Mouse (Mus musculus): Measurements from ENCODE around the gene Spred2. TPM values are rescaled to one million over a fixed set of nuclear protein-coding genes. Genes with fewer than 3 reads are reported as not detected.
A peak's percentile ranks its signal among the peaks of the same experiment; 100 is the strongest.

Spred2 gene
- polyA plus RNA-seq, 1 experiment = 25.4 TPM

DNA sequence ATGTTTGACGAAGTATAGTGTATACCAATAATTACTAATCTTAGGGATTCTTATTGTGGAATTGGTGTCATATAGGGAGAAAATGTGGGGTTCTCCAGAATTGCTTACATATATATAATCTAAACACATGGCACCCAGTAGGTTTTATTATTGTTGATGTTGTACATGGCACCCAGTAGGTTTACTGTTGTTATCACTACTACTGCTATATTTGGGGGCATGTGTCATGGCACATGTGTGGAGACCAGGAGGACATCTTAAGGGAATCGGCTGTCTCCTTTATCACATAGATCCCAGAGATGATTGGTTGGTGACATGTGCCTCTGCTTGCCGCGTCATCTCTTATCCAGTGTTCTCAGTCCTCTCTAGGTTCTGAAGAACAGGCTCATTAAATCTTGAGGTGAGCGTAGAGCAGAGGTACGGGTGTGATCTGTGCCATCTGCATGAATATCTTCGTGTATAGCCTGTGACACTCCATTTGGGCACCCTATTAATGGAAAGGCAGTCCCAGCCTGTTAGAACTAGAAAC lies 70.2 kb downstream of the Spred2 start:
- Histone ChIP-seq H3K4me3 (replicated peaks) (peak overlapping the region; percentile 14), H3K36me3 (replicated peaks; ENCODE audit: low read length) (peaks cover 57% of the 10 kb centered on the region), H3K9me3 (no peaks in the 10 kb centered on the region), H3K27me3 (replicated peaks) (no peaks in the 10 kb centered on the region), H3K4me1 (peaks cover 98% of the 10 kb centered on the region)
- TF ChIP-seq FLI1 (IDR thresholded peaks at IDR 0.05; ENCODE audit: low read length) = no peak
- TF ChIP-seq GATA1 (IDR thresholded peaks at IDR 0.05; ENCODE audit: borderline replicate concordance, low read length) = no peak

DNA sequence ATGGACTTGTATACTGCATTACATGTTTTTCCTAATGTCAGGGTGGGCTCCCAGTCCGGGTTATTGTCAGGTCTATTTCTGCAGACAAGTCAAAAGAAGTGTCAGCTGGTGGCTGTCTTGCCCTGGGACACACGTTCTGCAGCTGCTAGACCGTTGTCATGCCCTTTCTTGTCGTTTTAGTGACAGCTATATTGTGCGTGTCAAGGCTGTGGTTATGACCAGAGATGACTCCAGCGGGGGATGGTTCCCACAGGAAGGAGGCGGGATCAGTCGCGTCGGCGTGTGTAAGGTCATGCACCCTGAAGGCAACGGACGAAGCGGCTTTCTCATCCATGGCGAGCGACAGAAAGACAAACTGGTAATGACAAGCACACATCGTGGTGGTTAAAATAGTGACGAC lies 73.8 kb downstream of the Spred2 start:
- Histone ChIP-seq H3K27me3 (replicated peaks) (no peaks in the 10 kb centered on the region), H3K4me1 (peaks cover 90% of the 10 kb centered on the region), H3K9me3 (no peaks in the 10 kb centered on the region), H3K4me3 (replicated peaks) (peak overlapping the region; percentile 89), H3K36me3 (replicated peaks; ENCODE audit: low read length) (peaks cover 73% of the 10 kb centered on the region)
- TF ChIP-seq FLI1 (IDR thresholded peaks at IDR 0.05; ENCODE audit: low read length) (no peak), GATA1 (IDR thresholded peaks at IDR 0.05; ENCODE audit: borderline replicate concordance, low read length) (no peak)

DNA sequence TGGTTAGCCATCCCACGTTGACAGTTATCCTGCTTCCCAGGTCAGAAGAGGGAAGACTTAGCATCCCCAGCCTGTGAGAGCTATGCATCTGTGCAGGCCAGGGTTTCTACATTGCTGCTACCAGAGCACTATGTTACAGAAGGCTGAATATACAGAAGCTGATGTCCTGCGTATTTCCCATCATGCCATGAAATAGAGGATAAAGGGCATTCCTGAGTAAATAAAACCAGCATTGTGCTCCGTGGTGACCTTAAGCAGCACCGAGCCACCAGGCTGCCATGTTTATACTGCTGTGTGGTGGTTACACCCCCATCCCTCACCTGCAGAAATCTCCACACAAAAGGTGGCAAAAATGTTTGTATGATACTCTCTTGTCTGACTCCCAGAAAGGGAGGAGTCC lies 78.7 kb downstream of the Spred2 start:
- H3K27me3 ChIP-seq (replicated peaks) = no peaks in the 10 kb centered on the region

DNA sequence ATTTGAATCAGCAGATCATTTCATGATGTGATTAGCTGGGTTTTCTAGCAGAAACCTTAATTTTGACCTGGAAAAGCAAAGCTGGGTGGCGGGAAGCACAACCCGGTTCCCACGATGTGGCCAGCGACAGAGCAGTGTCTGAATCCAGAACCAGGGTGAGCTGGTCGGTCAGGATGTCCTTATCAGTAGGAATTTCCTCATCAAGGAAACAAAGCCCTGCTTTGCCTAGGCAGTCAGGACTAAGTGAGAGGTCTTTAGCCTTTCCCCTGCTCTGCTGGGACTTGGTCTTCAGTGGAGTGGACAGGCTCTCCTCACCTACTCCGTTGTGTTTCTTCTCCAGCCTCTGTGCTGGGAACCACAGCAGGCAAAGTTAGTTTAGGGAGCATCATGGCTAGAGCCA lies 83.5 kb downstream of the Spred2 start:
- TF ChIP-seq FLI1 (IDR thresholded peaks at IDR 0.05; ENCODE audit: low read length) = no peak
- no peak for TF ChIP-seq GATA1 (IDR thresholded peaks at IDR 0.05; ENCODE audit: borderline replicate concordance, low read length)
- Histone ChIP-seq H3K4me1 (peaks cover 70% of the 10 kb centered on the region), H3K4me3 (replicated peaks) (no peak overlapping the region), H3K36me3 (replicated peaks; ENCODE audit: low read length) (peaks cover 94% of the 10 kb centered on the region), H3K27me3 (replicated peaks) (no peaks in the 10 kb centered on the region), H3K9me3 (no peaks in the 10 kb centered on the region)

More for the DNA sequence above, 78.7 kb downstream of the Spred2 start:
- no peaks in the 10 kb centered on the region for H3K9me3 ChIP-seq
- peaks cover 75% of the 10 kb centered on the region for H3K4me1 ChIP-seq
- H3K4me3 ChIP-seq (replicated peaks) = no peak overlapping the region
- TF ChIP-seq FLI1 (IDR thresholded peaks at IDR 0.05; ENCODE audit: low read length) (no peak), GATA1 (IDR thresholded peaks at IDR 0.05; ENCODE audit: borderline replicate concordance, low read length) (no peak)
- peaks cover 91% of the 10 kb centered on the region for H3K36me3 ChIP-seq (replicated peaks; ENCODE audit: low read length)

DNA sequence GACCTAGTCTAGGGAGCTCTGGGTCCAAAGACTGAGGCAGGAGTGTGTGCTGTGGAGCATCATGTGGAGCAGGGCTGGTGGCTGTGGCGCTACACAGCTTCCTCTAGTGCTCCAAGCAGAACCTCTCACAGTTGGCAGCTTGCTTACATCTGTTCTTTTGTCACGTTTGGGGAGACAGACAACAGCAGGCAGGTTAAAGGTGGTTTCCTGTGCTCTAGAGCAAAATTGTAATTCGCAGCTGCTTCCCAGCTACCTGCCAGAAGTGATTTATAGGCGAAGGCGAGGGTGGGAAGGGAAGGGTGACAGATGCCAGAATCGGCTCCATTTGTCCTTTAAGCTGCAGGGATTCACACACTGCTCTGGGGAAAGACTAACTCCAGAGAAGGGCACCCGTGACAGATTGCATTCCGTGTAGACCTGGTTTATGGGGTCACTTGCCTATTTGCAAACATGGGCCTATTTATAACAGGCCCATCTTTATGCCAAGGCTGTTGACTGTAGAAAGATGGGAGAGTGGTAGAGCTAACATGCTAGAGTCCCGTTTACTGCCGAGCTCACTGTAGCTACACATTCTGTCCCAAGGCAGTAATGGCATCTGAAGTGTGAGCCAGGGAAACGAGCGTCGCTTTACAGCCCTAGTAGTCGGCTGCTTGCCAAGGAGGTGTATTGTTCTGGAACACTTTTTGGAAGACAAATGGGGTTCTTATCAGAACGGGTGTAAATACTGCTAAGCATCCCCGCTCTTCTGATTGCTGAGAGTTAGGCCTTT lies 87.2 kb downstream of the Spred2 start:
- Histone ChIP-seq H3K36me3 (replicated peaks; ENCODE audit: low read length) (peaks cover 96% of the 10 kb centered on the region), H3K9me3 (no peaks in the 10 kb centered on the region), H3K4me3 (replicated peaks) (no peak overlapping the region), H3K4me1 (peaks cover 75% of the 10 kb centered on the region), H3K27me3 (replicated peaks) (no peaks in the 10 kb centered on the region)
- TF ChIP-seq FLI1 (IDR thresholded peaks at IDR 0.05; ENCODE audit: low read length) (no peak), GATA1 (IDR thresholded peaks at IDR 0.05; ENCODE audit: borderline replicate concordance, low read length) (no peak)

DNA sequence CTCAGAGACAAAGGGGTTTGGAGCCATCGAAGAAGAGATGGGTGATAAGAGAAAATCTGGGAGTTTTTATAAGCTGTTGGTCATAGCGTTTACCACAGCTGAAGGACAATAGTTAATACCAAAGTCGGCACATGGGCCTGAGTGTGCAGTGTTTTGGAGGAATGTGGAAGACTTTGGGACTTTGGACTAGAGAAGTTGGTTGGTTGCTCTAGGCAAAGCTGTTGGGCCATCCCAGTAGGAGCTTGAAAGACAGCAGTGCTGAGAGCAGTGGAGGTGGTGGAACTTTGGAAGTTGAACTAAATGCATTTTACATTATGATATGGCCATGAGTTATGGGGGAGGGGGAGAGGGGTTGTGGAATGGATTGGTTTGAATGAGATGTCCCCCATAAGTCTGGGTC lies 89.2 kb downstream of the Spred2 start:
- H3K4me1 ChIP-seq = peaks cover 57% of the 10 kb centered on the region
- H3K36me3 ChIP-seq (replicated peaks; ENCODE audit: low read length) = peaks cover 96% of the 10 kb centered on the region
- no peak overlapping the region for H3K4me3 ChIP-seq (replicated peaks)
- TF ChIP-seq GATA1 (IDR thresholded peaks at IDR 0.05; ENCODE audit: borderline replicate concordance, low read length) (no peak), FLI1 (IDR thresholded peaks at IDR 0.05; ENCODE audit: low read length) (no peak)
- H3K9me3 ChIP-seq = no peaks in the 10 kb centered on the region
- H3K27me3 ChIP-seq (replicated peaks) = no peaks in the 10 kb centered on the region

DNA sequence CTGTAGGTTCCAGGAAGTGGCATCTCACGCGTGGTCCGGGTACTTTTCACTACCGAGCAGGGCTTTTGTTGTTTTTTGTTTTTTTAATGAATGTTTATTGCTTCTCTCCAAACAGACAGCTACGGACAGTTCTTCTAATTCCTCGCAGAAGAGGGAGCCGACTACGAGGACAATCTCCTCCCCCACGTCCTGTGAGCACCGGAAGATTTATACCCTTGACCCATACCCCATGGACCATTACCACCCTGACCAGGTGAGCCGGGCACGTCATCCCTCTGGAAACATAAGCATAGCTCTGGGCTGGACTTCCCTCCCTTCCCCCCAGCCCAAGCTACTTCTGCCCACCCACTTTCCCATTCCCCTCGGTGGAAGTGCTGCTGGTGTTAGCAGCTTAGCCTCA lies 93.8 kb downstream of the Spred2 start:
- Histone ChIP-seq H3K9me3 (peaks cover 12% of the 10 kb centered on the region; the same call in 1 of the 2 replicates), H3K4me1 (peaks cover 43% of the 10 kb centered on the region), H3K4me3 (replicated peaks) (no peak overlapping the region), H3K36me3 (replicated peaks; ENCODE audit: low read length) (peaks cover 93% of the 10 kb centered on the region), H3K27me3 (replicated peaks) (no peaks in the 10 kb centered on the region)
- TF ChIP-seq GATA1 (IDR thresholded peaks at IDR 0.05; ENCODE audit: borderline replicate concordance, low read length) = no peak
- no peak for TF ChIP-seq FLI1 (IDR thresholded peaks at IDR 0.05; ENCODE audit: low read length)

DNA sequence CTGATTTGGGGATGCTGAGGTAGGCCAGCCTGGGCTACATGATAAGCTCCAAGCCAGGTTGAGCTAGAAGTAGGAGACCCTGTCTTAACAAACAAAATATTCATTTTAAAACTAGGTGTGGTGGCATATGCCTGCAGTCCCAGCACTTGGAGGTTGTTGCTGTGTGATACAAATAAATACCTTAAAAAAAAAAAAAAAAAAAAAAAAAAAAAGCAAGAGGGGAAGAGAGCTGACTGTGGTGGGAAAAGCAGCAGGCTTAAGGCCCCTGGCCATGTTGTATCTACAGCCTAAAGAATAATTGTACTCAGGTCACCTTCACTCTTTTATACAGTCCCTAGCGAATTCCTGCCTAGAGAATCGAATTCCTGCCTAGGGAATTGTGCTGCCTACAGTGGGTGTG lies 94.7 kb downstream of the Spred2 start:
- Histone ChIP-seq H3K4me1 (peaks cover 34% of the 10 kb centered on the region), H3K4me3 (replicated peaks) (no peak overlapping the region), H3K27me3 (replicated peaks) (no peaks in the 10 kb centered on the region), H3K36me3 (replicated peaks; ENCODE audit: low read length) (peaks cover 89% of the 10 kb centered on the region), H3K9me3 (peaks cover 12% of the 10 kb centered on the region; the same call in 1 of the 2 replicates)
- no peak for TF ChIP-seq GATA1 (IDR thresholded peaks at IDR 0.05; ENCODE audit: borderline replicate concordance, low read length)

DNA sequence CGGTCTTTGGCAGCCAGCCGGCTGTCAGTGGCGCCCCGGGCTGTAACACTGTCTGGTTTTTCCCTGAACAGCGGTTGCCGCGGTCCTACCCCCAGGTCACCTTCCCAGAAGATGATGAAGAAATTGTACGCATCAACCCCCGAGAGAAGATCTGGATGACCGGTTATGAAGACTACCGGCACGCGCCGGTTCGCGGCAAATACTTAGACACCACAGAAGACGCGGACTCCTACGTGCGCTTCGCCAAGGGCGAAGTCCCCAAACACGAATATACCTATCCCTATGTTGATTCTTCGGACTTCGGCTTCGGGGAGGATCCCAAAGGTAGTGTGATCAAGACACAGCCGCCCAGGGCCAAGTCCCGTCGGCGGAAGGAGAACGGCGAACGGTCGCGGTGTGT lies 96.5 kb downstream of the Spred2 start:
- H3K36me3 ChIP-seq (replicated peaks; ENCODE audit: low read length) = peaks cover 90% of the 10 kb centered on the region
- peaks cover 20% of the 10 kb centered on the region for H3K4me1 ChIP-seq
- TF ChIP-seq GATA1 (IDR thresholded peaks at IDR 0.05; ENCODE audit: borderline replicate concordance, low read length) (no peak), FLI1 (IDR thresholded peaks at IDR 0.05; ENCODE audit: low read length) (no peak)
- H3K27me3 ChIP-seq (replicated peaks) = no peaks in the 10 kb centered on the region
- H3K9me3 ChIP-seq = peaks cover 12% of the 10 kb centered on the region; the same call in 1 of the 2 replicates
- no peak overlapping the region for H3K4me3 ChIP-seq (replicated peaks)

DNA sequence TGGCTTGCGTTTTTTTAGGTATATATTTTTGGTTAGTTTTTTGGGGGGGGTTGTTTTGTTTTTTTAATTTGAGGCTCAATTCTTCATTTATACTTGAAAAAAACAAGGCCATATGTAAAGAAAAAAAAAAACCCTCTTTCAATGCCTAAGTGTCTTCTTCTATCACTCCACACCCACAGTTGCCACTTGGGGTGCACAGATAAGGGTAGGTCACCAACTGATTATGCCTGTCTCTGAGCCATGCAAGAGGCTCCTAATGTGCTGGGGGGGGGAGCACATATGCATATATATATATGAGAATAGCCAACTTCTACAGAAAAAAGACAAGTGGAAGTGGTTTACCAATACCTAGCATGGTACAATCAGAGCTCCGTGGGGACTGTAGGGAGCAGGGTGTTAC lies 98.3 kb downstream of the Spred2 start:
- peaks cover 12% of the 10 kb centered on the region; the same call in 1 of the 2 replicates for H3K9me3 ChIP-seq
- H3K27me3 ChIP-seq (replicated peaks) = no peaks in the 10 kb centered on the region
- TF ChIP-seq GATA1 (IDR thresholded peaks at IDR 0.05; ENCODE audit: borderline replicate concordance, low read length) (no peak), FLI1 (IDR thresholded peaks at IDR 0.05; ENCODE audit: low read length) (no peak)
- peaks cover 16% of the 10 kb centered on the region for H3K4me1 ChIP-seq
- peaks cover 87% of the 10 kb centered on the region for H3K36me3 ChIP-seq (replicated peaks; ENCODE audit: low read length)
- no peak overlapping the region for H3K4me3 ChIP-seq (replicated peaks)

All from megakaryocyte, embryonic 14.5 days (primary cell).